Mouse (Mus musculus) cerebellum, postnatal 36 days (tissue): ENCODE results near the gene Fkbp7.
"Not testable (repeated sequence)": the region's sequence is repeated elsewhere in the genome, so short reads cannot be mapped to it uniquely, and the experiment has no call there.

Experiments
- DNase-seq, 2 experiments: peaks; one replicate each; pipeline ENCODE4 v3.0.0; 2021 to 2022; ENCODE audit warnings: mixed read lengths in 2 of 2

Fkbp7 gene

DNA sequence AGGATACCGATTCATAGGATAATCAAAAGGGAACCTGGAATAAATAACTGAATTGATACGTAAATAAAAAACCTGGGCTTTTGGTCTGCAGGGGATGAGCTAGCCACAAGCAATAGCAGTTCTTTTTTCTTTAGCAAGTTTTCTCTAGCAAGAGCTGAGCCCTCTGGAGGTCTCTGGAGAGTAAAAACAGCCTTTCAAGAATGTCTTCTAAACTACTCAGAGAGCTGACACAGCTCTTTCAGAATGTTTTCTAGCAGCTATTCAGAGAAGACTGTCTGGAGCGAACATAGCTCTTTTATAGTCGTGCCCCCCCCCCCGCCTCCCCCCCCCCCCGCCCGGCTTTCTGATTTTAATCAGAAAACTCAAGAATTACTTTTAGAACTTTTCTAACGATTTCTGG lies 13.5 kb downstream of the Fkbp7 start:
- DNase-seq = no peak

DNA sequence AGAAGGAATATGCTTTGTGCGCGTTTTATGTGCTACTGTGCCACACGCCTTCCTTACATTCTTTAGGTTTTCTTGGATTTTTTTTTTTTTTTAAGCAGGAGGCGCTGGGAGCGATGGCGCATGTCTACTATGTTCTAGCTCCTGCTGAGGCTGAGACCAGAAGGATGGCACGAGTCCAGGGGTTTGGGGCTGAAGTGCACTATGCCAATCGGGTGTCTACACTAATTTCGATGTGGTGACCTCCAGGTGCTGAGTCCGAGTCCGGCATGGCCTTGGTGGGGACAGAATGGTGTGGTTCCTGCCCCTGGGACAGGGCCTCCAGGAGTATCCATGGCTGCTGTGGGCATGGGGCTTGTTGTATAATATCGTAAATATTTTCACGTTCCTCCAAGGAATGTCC lies 14.4 kb downstream of the Fkbp7 start:
- no peak for DNase-seq

DNA sequence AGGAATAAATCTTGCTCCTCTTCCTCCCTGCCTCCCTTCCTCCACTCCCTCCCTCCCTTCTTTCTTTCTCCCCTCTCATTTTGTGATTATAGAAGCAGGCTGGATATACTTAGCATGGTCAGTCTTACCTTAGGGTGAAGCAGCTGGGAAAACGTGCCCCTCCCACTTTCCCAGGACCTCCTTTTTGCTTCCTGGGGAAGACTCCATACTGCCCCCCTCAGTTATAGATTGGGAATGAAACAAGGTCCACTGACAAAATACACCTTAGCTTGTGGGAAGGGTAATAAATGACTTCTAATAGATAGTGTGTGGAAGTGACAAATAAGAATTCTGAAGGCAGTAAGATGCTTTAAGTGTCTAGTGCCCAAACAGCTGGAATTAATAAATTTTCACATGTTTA lies 16.9 kb downstream of the Fkbp7 start:
- no peak for DNase-seq

DNA sequence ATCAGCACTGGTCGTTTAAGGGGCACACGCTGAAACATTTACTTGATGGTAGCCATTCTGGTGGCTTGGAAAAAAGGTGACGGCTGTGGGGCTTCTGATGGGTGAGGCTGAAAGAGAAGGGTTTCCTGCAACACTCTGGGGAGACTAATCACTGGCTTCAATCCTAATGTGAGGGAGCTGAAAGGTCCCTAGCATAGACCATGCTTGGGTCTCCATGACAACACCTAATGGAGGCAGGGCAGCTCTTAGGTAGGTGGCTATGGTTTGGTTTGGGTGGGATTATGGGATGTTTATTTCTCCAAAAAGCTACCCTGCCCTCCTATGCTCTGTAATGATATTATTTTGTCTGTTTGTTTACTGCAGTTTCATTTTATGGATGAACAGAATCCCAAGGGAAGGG lies 17.5 kb downstream of the Fkbp7 start:
- DNase-seq = no peak

DNA sequence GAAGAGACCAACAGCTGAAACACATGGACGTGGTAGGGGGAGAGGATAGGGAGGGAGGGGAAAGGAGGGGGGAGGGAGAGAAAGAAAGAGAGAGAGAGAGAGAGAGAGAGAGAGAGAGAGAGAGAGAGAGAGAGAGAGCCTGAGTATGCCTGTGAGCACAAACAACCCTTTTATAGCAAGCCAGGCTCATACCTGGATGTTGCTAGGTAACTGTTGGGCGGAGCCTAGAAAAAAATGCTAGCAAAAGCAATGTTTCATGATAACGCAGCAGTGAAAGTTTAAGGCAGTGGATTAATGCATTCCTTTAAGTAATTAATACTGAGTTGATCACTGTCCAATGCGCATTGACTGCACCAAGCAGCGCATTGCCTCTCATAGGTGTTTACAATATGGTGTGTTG lies 18.3 kb downstream of the Fkbp7 start:
- DNase-seq = no peak

DNA sequence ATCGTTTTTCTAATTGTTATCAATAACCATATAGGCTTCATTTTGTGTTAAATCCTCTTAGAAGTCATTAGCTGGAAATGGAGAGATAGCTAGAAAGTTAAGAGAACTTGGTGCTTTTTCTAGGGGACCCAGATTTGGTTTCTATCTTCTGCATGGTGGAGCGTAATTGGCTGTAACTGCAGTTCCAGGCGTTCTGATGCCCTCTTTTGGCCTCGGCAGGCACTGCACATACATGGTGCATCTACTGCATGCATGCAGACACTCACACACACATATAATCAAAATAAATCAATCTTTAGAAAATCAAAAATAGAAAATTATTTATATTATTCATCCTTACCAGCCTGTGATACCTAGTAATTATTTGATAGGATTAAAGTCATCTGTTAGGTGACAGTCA lies 19.8 kb downstream of the Fkbp7 start:
- DNase-seq = no peak

DNA sequence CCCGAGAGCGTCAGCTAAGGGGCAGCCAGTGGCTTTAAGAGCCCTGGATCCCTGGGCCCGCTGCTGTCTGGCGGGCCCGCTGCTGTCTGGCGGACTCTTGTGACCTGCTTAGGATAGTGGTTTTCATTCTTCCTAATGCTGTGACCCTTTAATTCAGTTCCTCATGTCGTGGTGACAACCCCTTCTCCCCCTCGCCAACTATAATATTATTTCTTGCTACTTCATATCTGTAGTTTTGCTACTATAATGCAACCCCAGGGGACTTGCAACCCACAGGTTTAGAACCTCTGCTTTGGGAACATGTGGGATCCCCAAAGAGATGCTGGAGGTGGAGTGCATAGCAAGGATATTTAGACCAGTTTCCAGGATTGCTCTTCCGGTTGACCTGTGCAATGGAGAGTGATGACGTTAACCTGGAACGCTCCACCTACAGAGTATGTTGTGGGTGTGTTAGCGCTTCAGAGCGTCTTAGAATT lies 24.2 kb downstream of the Fkbp7 start:
- DNase-seq = no peak

DNA sequence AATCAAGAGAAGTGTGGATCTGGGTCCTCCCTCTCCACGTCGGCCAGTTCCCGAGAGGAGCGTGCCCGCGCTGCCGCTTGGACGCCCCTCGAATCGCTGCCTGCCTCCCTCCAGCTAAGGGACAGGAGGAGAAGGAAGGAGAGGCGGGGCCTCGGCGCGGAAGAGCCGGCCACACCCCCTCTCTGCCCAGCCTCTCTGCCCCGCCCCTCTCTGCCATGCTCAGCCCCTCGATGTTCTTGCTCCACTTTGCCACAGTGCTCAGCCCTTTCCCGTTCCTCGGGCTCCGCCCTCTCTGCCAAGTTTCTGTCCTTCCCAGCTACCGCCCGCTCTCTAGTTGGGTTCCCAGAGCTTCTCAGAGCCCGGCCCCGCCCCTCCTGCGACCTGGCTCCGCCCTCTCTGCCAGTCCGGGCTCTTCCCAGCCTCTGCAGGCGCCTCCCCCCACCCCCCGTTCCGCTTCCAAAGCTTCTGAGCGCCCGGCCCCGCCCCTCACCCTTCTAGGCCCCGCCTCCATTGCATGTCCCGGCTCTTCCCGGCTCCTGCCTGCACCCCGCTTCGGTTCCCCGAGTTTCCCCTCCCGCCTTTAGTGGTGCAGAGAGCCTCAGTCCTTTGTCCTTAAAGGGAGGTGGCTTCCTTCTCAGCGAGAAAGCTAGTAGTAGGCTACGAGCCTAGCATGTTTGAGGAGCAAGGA lies 24.9 kb downstream of the Fkbp7 start, which contains the start of the genes Prkra and Pjvk:
TSS of gene Prkra (minus strand) at position 133 of the 688 bp plus-strand sequence.
TSS of gene Pjvk (plus strand) at position 594 of the 688 bp plus-strand sequence.
- DNase-seq = peak; percentile 97

DNA sequence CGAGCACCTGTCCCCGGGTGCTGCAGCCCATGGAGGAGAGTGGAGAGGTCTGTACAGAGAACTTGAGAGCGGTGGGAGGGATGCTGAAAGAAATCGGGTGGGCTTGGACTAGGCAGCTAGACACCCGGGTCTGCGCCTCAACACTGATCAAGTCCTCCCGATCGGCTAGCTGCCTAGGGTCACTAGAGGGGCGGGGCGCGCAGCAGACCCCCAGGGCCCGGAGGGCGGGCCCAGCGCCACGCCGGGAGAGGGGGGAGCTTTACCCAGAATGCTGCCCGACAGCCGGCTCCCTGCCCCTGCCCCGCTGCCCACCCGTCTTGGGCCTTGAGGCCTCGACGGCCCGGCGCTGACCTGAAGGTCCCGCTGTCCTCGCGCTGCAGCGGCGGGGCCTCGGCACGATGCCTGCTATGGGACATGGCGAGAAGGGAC lies 25.5 kb downstream of the Fkbp7 start:
- no peak for DNase-seq

DNA sequence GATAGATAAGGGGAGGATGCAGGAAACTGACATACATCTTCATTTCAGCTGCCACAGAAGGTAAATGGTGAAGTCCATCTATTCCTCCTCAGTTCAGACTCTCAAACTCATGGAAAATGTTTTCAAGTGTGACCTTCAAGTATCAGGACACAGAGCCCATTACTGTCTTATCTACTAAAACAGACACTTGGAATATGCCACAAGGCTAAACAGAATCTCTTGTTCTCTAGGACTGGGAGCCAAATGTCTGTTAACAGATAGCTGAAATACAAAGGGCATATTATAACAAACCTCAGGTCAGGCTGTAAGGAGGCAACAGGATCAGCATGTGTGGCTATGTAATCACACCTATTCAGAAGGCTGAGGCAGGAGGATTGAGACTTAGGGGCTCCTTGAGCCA lies 29.1 kb downstream of the Fkbp7 start:
- DNase-seq = no peak

DNA sequence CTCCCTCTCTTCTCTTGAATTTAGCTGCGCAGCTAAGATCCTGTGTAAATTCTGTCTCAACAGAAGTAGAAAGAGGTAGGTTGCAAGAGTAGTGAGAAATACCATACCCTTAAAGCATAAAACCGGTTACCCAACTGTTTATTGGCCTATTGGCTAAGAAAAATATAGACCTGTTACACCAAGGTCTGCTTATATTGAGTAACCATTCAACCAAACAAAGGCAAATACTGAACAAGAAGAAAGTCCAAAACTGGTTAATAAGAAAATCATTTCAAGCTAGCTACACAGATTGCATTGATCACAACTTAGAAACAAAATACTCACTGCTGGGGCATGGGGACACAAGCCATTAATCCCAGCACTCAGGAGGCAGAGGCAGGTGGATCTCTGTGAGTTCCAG lies 33.3 kb downstream of the Fkbp7 start:
- DNase-seq = no peak

DNA sequence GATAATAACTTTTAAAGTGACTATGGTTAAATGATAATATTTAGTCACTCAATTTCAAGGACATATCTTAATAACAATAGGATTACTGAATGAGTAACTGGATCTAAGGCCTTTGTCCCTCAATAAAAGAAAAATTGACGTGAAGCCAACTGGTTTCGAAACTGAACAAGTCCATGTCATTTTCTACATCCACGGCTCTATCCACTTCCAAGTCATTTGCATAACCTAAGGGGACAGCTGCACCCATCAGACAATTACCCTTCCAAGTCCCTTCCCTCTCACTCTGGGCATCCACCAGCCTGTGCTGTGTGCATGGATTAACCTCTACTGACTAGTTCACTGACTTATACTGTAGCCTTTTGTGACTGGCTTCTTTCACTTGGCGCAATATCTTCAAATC lies 41.3 kb downstream of the Fkbp7 start:
- DNase-seq = no peak

DNA sequence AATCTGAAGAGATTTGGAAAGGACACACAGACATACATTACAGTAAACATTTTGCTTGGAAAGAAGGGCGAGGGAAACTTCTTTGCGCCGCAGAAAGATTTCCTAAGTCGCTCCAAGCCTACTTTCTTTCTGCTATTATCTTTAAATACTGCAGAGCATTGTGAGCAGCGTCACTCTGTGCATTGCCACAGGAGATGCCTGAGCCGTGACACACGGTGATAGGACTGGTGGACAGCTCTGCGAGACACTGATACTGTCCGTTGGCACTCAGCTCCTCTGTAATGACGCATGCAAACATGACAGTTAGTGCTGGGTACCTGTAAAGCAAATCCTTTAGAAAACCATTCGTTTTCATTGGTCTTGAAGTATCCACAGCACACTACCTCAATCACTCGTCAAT lies 42.6 kb downstream of the Fkbp7 start:
- DNase-seq = no peak

DNA sequence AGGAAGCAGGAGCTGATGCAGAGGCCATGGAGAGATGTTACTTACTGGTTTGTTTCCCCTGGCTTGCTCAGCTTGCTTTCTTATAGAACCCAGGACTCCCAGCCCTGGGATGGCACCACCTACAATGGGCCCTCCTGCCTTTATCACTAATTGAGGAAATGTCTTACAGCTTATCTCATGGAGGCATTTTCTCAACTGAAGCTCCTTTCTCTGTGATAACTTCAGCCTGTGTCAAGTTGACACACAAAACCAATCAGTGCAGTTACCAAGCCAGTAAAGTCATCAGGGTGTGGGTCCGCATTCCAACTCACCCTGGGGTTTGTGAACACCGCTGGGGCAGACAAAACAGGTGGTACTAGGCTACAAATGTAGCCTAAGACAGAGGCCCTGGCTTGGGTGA lies 50.6 kb downstream of the Fkbp7 start:
- not testable (repeated sequence) for DNase-seq

DNA sequence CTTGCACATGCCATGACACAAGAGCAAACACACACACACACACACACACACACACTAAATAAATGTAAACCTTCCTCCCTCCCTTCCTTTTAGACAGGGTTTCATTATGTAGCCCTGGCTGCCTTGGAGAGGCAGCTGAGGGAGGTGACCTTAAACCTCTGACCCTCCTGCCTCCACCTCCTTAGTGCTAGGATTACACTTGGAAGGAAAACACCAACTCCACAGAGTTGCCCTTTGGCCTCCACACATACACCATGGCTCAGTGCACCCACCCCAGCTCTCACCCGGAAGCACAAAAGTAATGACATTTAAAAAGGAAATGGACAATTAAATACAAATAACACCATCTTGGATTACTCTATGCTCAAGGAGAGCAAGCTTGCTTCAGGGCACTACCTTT lies 51.2 kb downstream of the Fkbp7 start:
- DNase-seq = no peak

DNA sequence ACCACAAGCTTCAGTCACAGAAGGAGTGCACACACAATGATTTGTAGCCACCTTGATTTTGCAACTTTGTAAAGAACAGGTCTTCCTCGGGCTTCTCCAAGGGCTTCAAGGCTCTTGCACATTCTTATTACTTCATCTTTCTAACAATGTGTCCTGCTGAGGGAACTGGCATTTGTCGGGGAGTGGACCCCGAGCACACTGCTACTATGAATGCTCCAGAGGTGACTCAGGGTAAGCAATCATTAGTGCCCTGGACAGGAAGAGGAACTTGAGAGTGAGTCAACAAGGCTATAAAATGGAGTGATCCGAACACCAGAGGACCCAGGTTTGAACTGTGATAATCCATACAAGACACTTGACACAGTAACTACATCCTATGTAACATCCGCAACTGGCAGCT lies 52.7 kb downstream of the Fkbp7 start:
- DNase-seq = no peak

DNA sequence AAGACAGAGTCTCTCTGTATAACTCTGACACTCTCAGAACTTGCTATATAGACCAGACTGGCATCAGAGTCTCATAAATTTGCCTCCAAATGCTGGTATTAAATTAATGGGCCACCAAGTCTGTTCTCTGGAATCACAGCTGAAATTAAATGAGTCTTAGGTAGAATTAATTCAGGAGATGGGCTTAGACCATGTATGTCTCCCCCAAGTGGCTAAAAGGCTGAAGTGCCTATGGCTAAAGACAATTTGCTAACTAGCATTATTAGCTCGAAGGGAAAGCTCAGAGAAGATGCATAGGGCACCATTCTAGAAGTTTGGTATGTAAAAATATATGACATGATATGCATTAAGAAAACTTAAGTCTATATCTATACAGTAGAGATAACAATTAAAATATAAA lies 54.8 kb downstream of the Fkbp7 start:
- DNase-seq = peak; percentile 19 to 57
